Mouse (Mus musculus): ENCODE measurements at regions not wholly inside any gene's neighbourhood (a gene's known extent, or its start where the extent isn't known, plus 50 kb on each side); places are given as distances from the start of the nearest gene placed in this dataset.
A peak's percentile ranks its signal among the peaks of the same experiment; 100 is the strongest.

DNA sequence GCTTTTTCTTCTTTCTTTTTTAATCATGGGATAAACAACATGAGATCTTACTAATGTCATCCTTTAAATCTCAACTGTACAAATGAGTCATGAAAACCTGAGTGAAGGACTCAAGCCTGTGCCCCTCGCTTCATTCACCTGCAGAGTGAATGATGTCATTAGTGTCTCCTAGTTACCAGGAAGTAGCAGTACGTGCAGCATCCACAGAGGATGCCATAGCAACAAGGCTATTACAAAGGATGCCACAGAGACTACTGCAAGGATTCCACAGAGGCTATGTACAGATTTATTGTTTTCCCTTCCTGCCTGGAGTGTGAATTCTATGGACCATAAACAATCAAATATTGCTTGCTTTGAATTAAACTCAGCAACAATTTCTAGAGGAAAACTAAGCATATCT, 98.0 kb upstream of the Fat4 start:
- WGBS: 8% methylated on average over 2 of the region's 2 CpGs
- Histone ChIP-seq H3K9me3 (replicated peaks; ENCODE audit: control insufficient read depth, low read length) (no peaks in the 10 kb centered on the region), H3K27ac (ENCODE audit: low read depth, low read length) (no peak overlapping the region), H3K4me2 (ENCODE audit: low read length) (no peak overlapping the region), H3K36me3 (ENCODE audit: control insufficient read depth, insufficient read depth, low read length) (no peaks in the 10 kb centered on the region), H3K4me3 (ENCODE audit: low read depth, low read length) (no peak overlapping the region), H3K27me3 (replicated peaks; ENCODE audit: control insufficient read depth, insufficient read depth, low read length) (no peaks in the 10 kb centered on the region), H3K4me1 (ENCODE audit: control insufficient read depth, insufficient read depth, low read length) (no peaks in the 10 kb centered on the region), H3K9ac (ENCODE audit: low read length) (no peak overlapping the region)
- ATAC-seq (peak; percentile 69; the same call in 1 of the 2 replicates), DNase-seq (ENCODE audit: low spot score) (peak; percentile 65)

DNA sequence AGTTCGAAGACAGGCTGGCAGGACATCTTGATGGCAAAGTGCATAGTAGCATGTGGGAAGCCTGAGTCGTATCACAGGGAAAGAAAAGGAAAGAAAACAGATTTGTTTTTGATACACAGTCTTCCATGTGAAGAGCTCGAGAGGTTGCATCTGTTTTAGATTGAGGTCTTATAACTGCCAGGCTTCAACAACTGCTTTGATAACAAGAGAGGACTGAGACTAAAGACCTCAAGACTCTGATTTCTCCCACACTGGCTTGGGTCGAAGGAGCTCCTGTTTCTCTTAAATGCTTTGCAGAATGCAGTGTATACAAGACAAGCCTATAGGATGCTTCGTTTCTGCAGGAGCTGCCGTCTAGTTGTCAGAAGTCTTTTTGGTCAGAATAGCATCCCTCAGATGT, 103.0 kb upstream of the Fat4 start:
- Histone ChIP-seq H3K9ac (ENCODE audit: low read length) (no peak overlapping the region), H3K36me3 (ENCODE audit: control insufficient read depth, insufficient read depth, low read length) (no peaks in the 10 kb centered on the region), H3K4me1 (ENCODE audit: control insufficient read depth, insufficient read depth, low read length) (no peaks in the 10 kb centered on the region; the same call in 1 of the 2 replicates), H3K27me3 (replicated peaks; ENCODE audit: control insufficient read depth, insufficient read depth, low read length) (no peaks in the 10 kb centered on the region), H3K4me3 (ENCODE audit: low read depth, low read length) (no peak overlapping the region), H3K27ac (ENCODE audit: low read depth, low read length) (no peak overlapping the region), H3K9me3 (replicated peaks; ENCODE audit: control insufficient read depth, low read length) (no peaks in the 10 kb centered on the region), H3K4me2 (ENCODE audit: low read length) (no peak overlapping the region)
- no peak for ATAC-seq
- DNase-seq (ENCODE audit: low spot score): no peak
- WGBS: 85% methylated on average over 6 of the region's 6 CpGs

DNA sequence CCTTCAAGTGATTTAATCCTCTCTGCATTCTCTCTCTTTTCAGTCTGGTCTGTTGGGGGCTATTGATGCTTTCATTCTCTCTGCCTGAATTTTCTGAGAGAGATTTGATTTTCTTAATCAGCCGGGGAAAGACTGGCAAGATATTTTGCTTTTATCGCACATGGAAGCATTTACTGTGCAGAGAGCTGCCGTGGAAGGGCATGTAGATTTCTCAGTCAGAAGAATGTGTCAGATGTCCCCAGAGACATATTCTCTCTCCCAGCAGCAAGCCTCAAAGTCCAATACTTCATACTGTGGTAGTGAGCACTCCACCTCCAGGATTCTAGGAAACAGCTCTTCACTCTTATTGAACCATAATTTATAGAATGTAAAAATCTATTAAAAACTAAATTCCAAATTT, 103.7 kb upstream of the Fat4 start:
- DNase-seq (ENCODE audit: low spot score) (no peak), ATAC-seq (no peak)
- no peaks in the 10 kb centered on the region; the same call in 1 of the 2 replicates for H3K4me1 ChIP-seq (ENCODE audit: control insufficient read depth, insufficient read depth, low read length)
- no peaks in the 10 kb centered on the region for H3K27me3 ChIP-seq (replicated peaks; ENCODE audit: control insufficient read depth, insufficient read depth, low read length)
- no peaks in the 10 kb centered on the region for H3K36me3 ChIP-seq (ENCODE audit: control insufficient read depth, insufficient read depth, low read length)
- no peak overlapping the region for H3K9ac ChIP-seq (ENCODE audit: low read length)
- no peaks in the 10 kb centered on the region for H3K9me3 ChIP-seq (replicated peaks; ENCODE audit: control insufficient read depth, low read length)
- no peak overlapping the region for H3K4me3 ChIP-seq (ENCODE audit: low read depth, low read length)
- no peak overlapping the region for H3K27ac ChIP-seq (ENCODE audit: low read depth, low read length)
- no peak overlapping the region for H3K4me2 ChIP-seq (ENCODE audit: low read length)
- 31% methylated on average over 3 of the region's 3 CpGs for WGBS

DNA sequence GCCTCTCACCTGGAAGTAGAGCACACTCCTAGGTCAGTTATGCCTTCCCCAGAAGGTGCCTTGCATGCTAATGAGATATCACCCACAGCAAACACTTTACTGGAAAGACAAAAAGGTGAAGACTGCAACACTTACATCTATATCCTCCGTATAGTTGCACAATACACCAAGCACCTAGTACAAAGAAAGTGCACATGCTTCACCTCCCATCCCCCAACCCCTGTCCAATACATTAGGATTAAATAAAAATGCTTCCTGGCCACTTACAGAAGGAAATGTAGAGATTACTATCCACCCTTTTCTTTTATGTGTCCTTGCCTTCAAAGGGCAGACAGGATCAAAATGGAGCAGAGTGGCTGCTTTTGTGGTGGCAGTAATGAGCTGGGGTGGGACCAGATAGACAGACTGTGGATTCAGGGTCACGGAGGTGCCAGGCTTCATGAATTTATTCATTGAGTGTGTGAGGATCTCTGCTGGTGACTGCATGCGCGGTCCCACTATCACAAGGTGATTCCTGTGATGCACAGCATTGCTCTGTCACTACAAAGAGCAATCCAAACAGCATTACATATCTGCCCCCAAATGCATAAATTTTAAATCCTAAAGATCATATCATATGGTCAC, 109.9 kb upstream of the Fat4 start:
- 52% methylated on average over 4 of the region's 4 CpGs for WGBS
- H3K27ac ChIP-seq (ENCODE audit: low read depth, low read length): peak overlapping the region; percentile 52; the same call in 1 of the 2 replicates
- no peaks in the 10 kb centered on the region for H3K9me3 ChIP-seq (replicated peaks; ENCODE audit: control insufficient read depth, low read length)
- no peaks in the 10 kb centered on the region for H3K27me3 ChIP-seq (replicated peaks; ENCODE audit: control insufficient read depth, insufficient read depth, low read length)
- ATAC-seq (peak; percentile 67), DNase-seq (ENCODE audit: low spot score) (peak; percentile 61)
- no peak overlapping the region for H3K4me3 ChIP-seq (ENCODE audit: low read depth, low read length)
- H3K4me2 ChIP-seq (ENCODE audit: low read length): no peak overlapping the region
- no peaks in the 10 kb centered on the region for H3K4me1 ChIP-seq (ENCODE audit: control insufficient read depth, insufficient read depth, low read length)
- no peak overlapping the region for H3K9ac ChIP-seq (ENCODE audit: low read length)
- H3K36me3 ChIP-seq (ENCODE audit: control insufficient read depth, insufficient read depth, low read length): no peaks in the 10 kb centered on the region

DNA sequence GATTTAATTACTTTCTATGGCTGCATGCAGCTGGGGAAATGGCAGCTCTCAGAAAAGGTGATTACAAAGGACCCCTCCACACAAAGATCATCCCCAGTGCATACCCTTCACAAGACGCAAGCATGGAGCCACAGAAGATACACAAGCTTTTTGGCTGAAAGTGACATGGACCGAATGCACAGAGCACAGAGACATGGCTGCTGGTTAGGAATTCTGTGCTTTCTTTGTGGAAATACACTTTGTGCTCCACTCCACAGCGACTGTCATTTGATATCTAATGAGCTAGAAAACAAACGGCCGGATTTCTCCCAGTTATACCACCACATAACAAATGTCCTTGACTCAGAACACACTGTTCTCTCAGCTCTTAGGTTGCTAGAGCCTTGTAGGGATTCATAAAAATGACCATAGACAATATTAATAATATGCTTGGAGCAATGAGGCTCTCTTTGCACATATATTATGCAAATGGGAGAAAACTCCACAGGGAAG, 132.1 kb upstream of the Fat4 start:
- Histone ChIP-seq H3K9ac (ENCODE audit: low read length) (peak overlapping the region; percentile 9; the same call in 1 of the 2 replicates), H3K4me2 (ENCODE audit: low read length) (no peak overlapping the region), H3K27me3 (replicated peaks; ENCODE audit: control insufficient read depth, insufficient read depth, low read length) (no peaks in the 10 kb centered on the region), H3K9me3 (replicated peaks; ENCODE audit: control insufficient read depth, low read length) (no peaks in the 10 kb centered on the region), H3K36me3 (ENCODE audit: control insufficient read depth, insufficient read depth, low read length) (no peaks in the 10 kb centered on the region), H3K4me3 (ENCODE audit: low read depth, low read length) (no peak overlapping the region), H3K27ac (ENCODE audit: low read depth, low read length) (peak overlapping the region; percentile 52; the same call in 1 of the 2 replicates), H3K4me1 (ENCODE audit: control insufficient read depth, insufficient read depth, low read length) (peaks cover 6% of the 10 kb centered on the region; the same call in 1 of the 2 replicates)
- peak; percentile 32 for DNase-seq (ENCODE audit: low spot score)
- 29% methylated on average over 5 of the region's 5 CpGs for WGBS
- ATAC-seq: 0 out of 2 replicates have a peak, but pooled peaks have one; percentile 20

DNA sequence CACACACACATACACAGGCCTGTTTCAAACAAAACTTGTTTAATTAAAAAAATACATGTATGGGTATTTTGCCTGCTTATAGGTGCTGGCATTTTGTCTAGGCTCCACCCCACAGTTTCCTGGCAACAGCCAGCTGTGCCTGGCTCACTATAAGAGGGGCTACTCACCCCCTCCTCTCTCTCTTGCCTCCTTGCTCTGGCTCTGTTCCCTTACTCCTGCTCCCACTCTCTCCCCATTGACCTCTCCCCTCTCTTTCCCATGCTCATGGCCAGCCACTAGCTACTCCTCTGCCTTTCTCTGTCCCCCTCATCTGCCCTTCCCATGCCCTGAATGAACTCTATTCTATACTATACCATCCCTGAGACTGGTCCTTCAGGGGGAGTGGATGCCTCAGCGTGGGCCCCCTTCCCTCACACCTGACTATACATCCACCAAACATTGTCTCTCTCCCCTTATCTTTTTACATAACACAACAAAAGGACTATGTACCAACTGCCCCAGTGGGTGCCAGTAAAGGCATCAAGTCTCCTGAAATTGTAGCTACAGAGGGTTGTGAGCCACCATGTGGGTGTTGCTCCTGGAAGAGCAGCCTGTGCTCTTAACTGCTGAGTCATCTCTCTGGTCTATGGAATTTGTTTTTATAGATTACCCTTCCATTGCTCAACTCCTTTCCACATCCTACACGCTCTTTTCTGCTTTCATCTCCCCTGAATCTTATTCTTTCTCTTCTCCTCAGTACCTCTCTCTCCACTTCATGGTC, 133.1 kb upstream of the Fat4 start:
- no peaks in the 10 kb centered on the region for H3K9me3 ChIP-seq (replicated peaks; ENCODE audit: control insufficient read depth, low read length)
- ATAC-seq (no peak), DNase-seq (ENCODE audit: low spot score) (no peak)
- 84% methylated on average over 2 of the region's 2 CpGs for WGBS
- H3K36me3 ChIP-seq (ENCODE audit: control insufficient read depth, insufficient read depth, low read length): no peaks in the 10 kb centered on the region
- peaks cover 6% of the 10 kb centered on the region; the same call in 1 of the 2 replicates for H3K4me1 ChIP-seq (ENCODE audit: control insufficient read depth, insufficient read depth, low read length)
- H3K27me3 ChIP-seq (replicated peaks; ENCODE audit: control insufficient read depth, insufficient read depth, low read length): no peaks in the 10 kb centered on the region
- H3K27ac ChIP-seq (ENCODE audit: low read depth, low read length): no peak overlapping the region
- no peak overlapping the region for H3K9ac ChIP-seq (ENCODE audit: low read length)
- H3K4me3 ChIP-seq (ENCODE audit: low read depth, low read length): no peak overlapping the region
- H3K4me2 ChIP-seq (ENCODE audit: low read length): no peak overlapping the region

DNA sequence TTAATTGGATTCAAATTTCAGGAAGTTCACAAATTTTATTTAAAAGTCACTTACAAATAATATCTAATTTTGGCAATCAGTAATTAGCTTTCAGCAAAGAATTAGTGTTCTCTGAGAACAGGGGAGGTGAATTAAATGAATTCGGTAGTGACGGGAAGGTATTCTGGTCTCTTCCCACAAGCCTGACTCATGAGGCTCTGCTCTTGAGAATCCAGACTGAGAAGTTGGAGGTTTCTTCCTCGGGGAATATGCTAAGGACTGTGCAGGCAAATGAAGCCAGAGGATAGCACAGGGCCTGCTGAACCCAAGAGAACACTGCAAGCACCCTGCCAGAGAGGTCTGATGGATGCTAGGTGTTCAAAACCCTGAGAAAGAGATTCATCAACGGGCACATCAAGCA, 144.6 kb upstream of the Fat4 start:
- no peak for ATAC-seq
- no peak overlapping the region for H3K9ac ChIP-seq (ENCODE audit: low read length)
- no peaks in the 10 kb centered on the region for H3K36me3 ChIP-seq (ENCODE audit: control insufficient read depth, insufficient read depth, low read length)
- DNase-seq (ENCODE audit: low spot score): no peak
- H3K27ac ChIP-seq (ENCODE audit: low read depth, low read length): no peak overlapping the region
- no peak overlapping the region for H3K4me2 ChIP-seq (ENCODE audit: low read length)
- 83% methylated on average over 4 of the region's 4 CpGs for WGBS
- no peak overlapping the region for H3K4me3 ChIP-seq (ENCODE audit: low read depth, low read length)
- H3K9me3 ChIP-seq (replicated peaks; ENCODE audit: control insufficient read depth, low read length): no peaks in the 10 kb centered on the region
- H3K27me3 ChIP-seq (replicated peaks; ENCODE audit: control insufficient read depth, insufficient read depth, low read length): no peaks in the 10 kb centered on the region
- no peaks in the 10 kb centered on the region for H3K4me1 ChIP-seq (ENCODE audit: control insufficient read depth, insufficient read depth, low read length)

DNA sequence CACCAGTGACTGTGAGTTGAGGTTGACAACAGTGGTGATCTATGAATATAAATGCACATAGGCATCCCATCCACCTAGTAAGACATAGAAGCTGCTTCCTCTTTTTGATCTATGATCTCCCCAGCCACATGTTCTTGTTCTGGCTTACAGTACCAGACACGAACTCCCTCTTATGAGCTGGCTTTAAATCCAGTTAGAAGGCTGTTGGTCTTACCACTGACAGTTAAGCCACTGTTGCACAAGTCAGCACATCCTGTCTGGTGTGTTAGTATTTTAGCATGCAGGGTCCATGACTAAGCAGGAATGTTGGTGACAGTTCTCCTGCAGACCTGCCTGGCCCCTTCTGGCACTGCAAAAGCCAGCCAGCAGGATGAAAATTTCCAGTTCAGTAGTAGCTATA, 164.1 kb upstream of the Fat4 start:
- Histone ChIP-seq H3K4me3 (ENCODE audit: low read depth, low read length) (no peak overlapping the region), H3K4me1 (ENCODE audit: control insufficient read depth, insufficient read depth, low read length) (no peaks in the 10 kb centered on the region), H3K9me3 (replicated peaks; ENCODE audit: control insufficient read depth, low read length) (no peaks in the 10 kb centered on the region), H3K4me2 (ENCODE audit: low read length) (no peak overlapping the region), H3K36me3 (ENCODE audit: control insufficient read depth, insufficient read depth, low read length) (no peaks in the 10 kb centered on the region), H3K27me3 (replicated peaks; ENCODE audit: control insufficient read depth, insufficient read depth, low read length) (no peaks in the 10 kb centered on the region), H3K27ac (ENCODE audit: low read depth, low read length) (no peak overlapping the region), H3K9ac (ENCODE audit: low read length) (no peak overlapping the region)
- WGBS: 88% methylated on average over 1 of the region's 1 CpGs
- no peak for DNase-seq (ENCODE audit: low spot score)
- no peak for ATAC-seq

Data from forebrain, embryonic 14.5 days (tissue).